Mouse (Mus musculus) cortical plate, adult 2 months (tissue): ENCODE measurements around the gene Asic2.

Experiments used
- CTCF ChIP-seq: fragments of 200-500 bp; IDR thresholded peaks from 2 replicates; pipeline ENCODE4 v1.5.1; 2011; ENCODE audit warnings: mild to moderate bottlenecking, control low read depth, low read length; ENCODE audit not compliant: insufficient read depth; ENCODE audit errors: extremely low read depth
- POLR2A ChIP-seq: fragments of 200-500 bp; IDR thresholded peaks from 2 replicates; pipeline ENCODE4 v1.6.1; 2011; ENCODE audit warnings: mild to moderate bottlenecking, low read length, control low read depth; ENCODE audit not compliant: insufficient read depth; ENCODE audit errors: extremely low read depth

GRCm38 (mm10) chr11:81940988-81941387 lies 27.3 kb downstream of the Asic2 start:
- no peak for TF ChIP-seq POLR2A
- TF ChIP-seq CTCF, result peak; percentile 57
